Mouse (Mus musculus) E14TG2a.4 (cell line): ENCODE measurements at regions not wholly inside any gene's neighbourhood (a gene's known extent, or its start where the extent isn't known, plus 50 kb on each side); places are given as distances from the start of the nearest gene placed in this dataset.

Experiments
- CTCF ChIP-seq: conservative IDR thresholded peaks from 2 replicates; pipeline ENCODE4 v1.5.1; 2014; ENCODE audit warnings: low read length
- POU5F1 ChIP-seq: IDR thresholded peaks from 2 replicates; pipeline ENCODE4 v1.6.1; 2014; ENCODE audit warnings: low read length, borderline replicate concordance

- TF ChIP-seq CTCF (no peak), POU5F1 (no peak)
Observed at GRCm38 (mm10) chr8:49338716-49339115, 495.0 kb upstream of the Tenm3 start.
